Mouse (Mus musculus) midbrain, embryonic 10.5 days (tissue): Measurements from ENCODE around the gene Vgll3. TPM values are rescaled to one million over a fixed set of nuclear protein-coding genes. Genes with fewer than 3 reads are reported as not detected.

Experiments used
- DNase-seq: peaks from one replicate; pipeline ENCODE4 v3.0.0-alpha.2; 2017; ENCODE audit warnings: low spot score
- H3K27ac ChIP-seq: fragments of 300-500 bp; sonication (generic); replicated peaks from 2 replicates; pipeline ENCODE4 v1.5.1; 2016; ENCODE audit warnings: mild to moderate bottlenecking
- H3K27me3 ChIP-seq: fragments of 300-500 bp; sonication (generic); 2 replicates; pipeline ENCODE4 v1.6.1; 2016; ENCODE audit warnings: low read depth, mild to moderate bottlenecking; ENCODE audit not compliant: poor library complexity, severe bottlenecking
- H3K36me3 ChIP-seq: fragments of 300-500 bp; sonication (generic); 2 replicates; pipeline ENCODE4 v1.6.1; 2016; ENCODE audit warnings: mild to moderate bottlenecking, moderate library complexity
- H3K4me1 ChIP-seq: fragments of 300-500 bp; sonication (generic); 2 replicates; pipeline ENCODE4 v1.6.1; 2016
- H3K4me3 ChIP-seq: fragments of 300-500 bp; sonication (generic); 2 replicates; pipeline ENCODE4 v1.5.1; 2016; ENCODE audit warnings: mild to moderate bottlenecking, moderate library complexity
- H3K9me3 ChIP-seq: fragments of 300-500 bp; sonication (generic); replicated peaks from 2 replicates; pipeline ENCODE4 v1.6.1; 2016; ENCODE audit warnings: mild to moderate bottlenecking
- WGBS: fragments of 180-500 bp; shearing (Covaris S2); methylation state at CpG from one replicate; pipeline ENCODE4 v1.1.7; 2016; 5-methylcytosine and 5-hydroxymethylcytosine counted together
- polyA plus RNA-seq: library from polyadenylated mRNA; unstranded; fragments of >200 nt; fragmentation: Nextera tagmentation; extraction: Ambion mirVana; gene quantifications from 2 replicates; pipeline ENCODE4 v1.2.1, GENCODE M21; 2016

Gene Vgll3
- polyA plus RNA-seq, result 2.5 and 2.6 TPM in 2 replicates

DNA sequence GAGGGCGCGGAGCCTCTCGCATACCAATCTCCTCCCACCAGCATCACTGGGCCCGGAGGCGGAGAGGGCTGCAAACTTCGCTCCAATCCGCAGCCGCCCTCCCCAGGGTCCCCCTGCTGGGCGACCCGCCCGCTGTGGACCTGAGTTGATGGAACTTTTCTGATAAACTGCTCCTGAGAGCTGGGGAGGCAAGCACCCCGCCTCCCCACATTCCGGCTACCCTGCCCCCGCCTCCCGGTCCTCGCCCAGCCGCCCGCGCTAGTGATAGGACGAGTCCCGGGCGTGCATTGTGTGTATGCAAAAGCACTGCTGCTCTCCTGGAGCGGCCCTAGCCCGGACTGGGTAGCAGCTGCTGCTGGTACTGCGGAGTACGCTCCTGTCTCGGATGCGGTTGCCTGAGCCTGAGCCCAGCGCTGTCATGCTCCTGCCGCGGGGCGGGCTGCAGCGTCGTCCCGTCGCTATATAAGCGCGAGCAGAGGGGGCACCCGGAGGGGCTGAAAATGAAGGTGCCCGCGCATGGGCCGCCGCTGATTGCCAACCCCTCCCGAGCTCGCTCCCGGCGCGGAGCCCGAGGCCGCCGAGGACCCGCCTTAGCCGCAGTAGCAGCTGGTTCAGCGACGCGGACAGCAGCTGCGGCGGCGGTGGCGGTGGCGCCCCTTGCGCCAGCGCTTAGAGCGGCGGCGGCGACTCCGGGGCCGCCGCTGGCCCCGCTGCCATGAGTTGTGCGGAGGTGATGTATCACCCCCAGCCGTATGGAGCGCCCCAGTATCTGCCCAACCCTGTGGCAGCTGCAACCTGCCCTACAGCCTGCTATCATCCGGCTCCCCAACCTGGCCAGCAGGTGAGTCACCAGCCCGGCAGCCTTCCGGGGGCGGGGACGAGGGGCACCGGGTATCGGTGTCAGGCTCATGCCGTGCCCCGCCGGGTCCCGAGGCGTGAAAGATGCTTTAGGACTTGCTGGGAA is at the start of gene Vgll3:
TSS of gene Vgll3 (plus strand) at position 340 of the 964 bp plus-strand sequence.
- Histone ChIP-seq H3K9me3 (no peaks in the 10 kb centered on the region), H3K4me1 (peaks cover 13% of the 10 kb centered on the region), H3K27me3 (peaks cover 21% of the 10 kb centered on the region), H3K27ac (peak within 1 kb of the TSS; percentile 84), H3K36me3 (no peaks in the 10 kb centered on the region), H3K4me3 (peak within 1 kb of the TSS; percentile 70)
- under 1% methylated on average over 86 of the region's 86 CpGs for WGBS
- peak; percentile 90 for DNase-seq

DNA sequence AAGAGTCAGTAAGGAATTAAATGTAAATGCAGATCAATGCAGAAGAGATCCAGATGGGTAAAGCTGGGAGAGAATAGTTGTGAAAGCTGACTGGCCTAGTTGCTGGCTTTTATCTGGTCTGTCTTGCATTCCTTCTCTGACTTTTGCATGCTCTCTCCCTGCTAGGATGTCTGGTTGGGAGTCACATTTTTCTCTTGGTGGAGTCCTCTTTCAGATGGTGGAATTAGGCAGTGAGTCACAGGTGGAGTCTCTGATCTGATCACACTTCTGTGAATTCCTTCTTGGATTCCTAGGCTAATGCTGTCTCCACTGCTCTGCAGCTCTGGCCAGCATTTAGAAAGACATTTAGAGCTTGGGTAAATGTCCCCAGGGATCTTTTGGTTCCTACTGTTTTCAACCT is 49.1 kb upstream of the Vgll3 start:
- Histone ChIP-seq H3K9me3 (0 out of 2 replicates have a peak, but pooled peaks cover 3% of the 10 kb centered on the region), H3K36me3 (no peaks in the 10 kb centered on the region), H3K27me3 (no peaks in the 10 kb centered on the region), H3K4me3 (no peak overlapping the region), H3K27ac (no peak overlapping the region), H3K4me1 (no peaks in the 10 kb centered on the region)
- no peak for DNase-seq

DNA sequence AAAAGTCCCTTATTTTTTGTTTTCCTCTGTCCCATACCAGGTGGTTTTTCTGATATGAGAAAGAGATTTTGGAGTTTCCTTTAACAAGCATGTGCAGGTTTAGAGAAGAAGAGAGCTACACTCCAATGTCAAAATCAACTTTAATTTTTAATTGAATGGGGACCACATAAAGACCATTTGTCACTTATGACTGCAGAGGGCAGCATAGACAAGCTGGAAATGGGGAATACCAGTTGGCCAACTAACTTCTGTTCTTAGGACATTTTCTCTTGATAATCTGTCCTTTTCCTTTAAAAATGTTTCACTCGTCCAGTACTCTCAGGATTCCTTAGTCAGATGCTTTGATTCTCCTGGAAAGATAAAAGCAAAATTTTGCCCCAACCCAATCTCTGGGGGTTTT is 29.1 kb upstream of the Vgll3 start:
- no peak overlapping the region for H3K4me3 ChIP-seq
- WGBS, result 86% methylated on average over 1 of the region's 1 CpGs
- no peaks in the 10 kb centered on the region; the same call in 1 of the 2 replicates for H3K9me3 ChIP-seq
- H3K27ac ChIP-seq, result no peak overlapping the region
- H3K27me3 ChIP-seq, result no peaks in the 10 kb centered on the region
- H3K4me1 ChIP-seq, result no peaks in the 10 kb centered on the region
- H3K36me3 ChIP-seq, result no peaks in the 10 kb centered on the region
- no peak for DNase-seq

DNA sequence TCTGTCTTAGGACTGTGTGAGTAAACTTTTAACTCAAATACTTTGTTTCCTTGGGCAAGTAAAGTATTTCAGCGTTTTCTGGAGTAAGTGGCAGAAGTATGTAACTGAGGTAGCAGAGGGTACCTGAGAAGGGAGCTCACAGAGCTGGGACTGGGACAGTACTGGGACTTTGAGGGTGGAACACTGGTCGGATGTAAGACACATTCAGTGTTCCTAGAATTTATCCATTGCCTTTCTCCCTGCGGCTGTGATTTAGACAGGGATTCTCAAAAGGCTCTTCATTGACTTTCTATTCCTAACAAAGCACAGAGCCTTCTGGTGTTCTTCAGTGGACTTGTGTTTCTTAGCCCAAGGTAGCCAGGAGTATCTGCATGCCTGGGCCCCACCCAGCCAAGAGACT is 1.0 kb downstream of the Vgll3 start:
- H3K9me3 ChIP-seq, result no peaks in the 10 kb centered on the region
- peaks cover 21% of the 10 kb centered on the region for H3K27me3 ChIP-seq
- WGBS, result 20% methylated on average over 3 of the region's 3 CpGs
- H3K4me3 ChIP-seq, result peak overlapping the region; percentile 70
- no peak for DNase-seq
- H3K36me3 ChIP-seq, result no peaks in the 10 kb centered on the region
- H3K4me1 ChIP-seq, result peaks cover 13% of the 10 kb centered on the region
- no peak overlapping the region for H3K27ac ChIP-seq

DNA sequence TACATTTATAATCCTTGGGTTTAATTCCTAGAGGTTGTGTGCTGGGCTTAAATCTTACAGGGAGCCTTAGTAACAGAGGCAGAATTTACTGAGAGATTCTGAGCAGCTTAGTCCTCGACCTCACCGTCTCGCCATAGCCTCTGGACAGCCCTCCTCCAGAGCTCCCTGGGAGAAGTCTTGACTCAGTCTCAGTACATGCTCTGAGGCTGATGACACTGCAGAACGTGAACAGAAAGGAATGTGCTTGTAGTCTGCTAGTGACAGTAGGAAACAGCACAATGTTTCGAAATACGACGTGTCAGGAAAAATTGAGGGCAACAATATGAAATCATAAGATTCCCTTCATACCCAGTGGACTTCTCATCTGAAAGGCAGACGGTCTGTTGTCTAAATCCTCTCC is 3.7 kb downstream of the Vgll3 start:
- Histone ChIP-seq H3K4me1 (peaks cover 13% of the 10 kb centered on the region), H3K27ac (no peak overlapping the region), H3K36me3 (no peaks in the 10 kb centered on the region), H3K4me3 (no peak overlapping the region), H3K27me3 (peaks cover 21% of the 10 kb centered on the region), H3K9me3 (no peaks in the 10 kb centered on the region)
- no peak for DNase-seq
- 71% methylated on average over 8 of the region's 8 CpGs for WGBS

DNA sequence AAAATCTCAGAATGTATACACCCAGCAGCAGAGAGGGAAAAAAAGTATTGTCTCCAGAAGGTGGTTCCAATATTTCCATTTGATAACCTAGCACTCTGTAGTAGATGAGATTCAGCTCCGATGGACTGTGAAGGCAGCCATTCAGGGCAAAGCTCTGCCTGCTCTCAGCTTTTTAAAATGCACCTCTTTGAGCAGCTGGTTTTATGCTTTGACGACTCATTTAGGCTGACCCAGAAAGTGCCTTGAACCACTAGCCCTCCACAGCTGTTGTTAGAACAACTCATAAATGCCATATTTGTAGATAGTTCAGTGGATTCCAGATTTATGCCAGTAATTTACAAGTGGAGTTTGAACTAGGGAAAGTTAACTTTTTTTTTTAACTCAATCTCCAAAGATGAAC is 5.7 kb downstream of the Vgll3 start:
- no peak overlapping the region for H3K4me3 ChIP-seq
- H3K9me3 ChIP-seq, result no peaks in the 10 kb centered on the region
- peaks cover 18% of the 10 kb centered on the region for H3K27me3 ChIP-seq
- H3K4me1 ChIP-seq, result peaks cover 2% of the 10 kb centered on the region
- no peaks in the 10 kb centered on the region for H3K36me3 ChIP-seq
- DNase-seq, result no peak
- 47% methylated on average over 2 of the region's 2 CpGs for WGBS
- H3K27ac ChIP-seq, result no peak overlapping the region

DNA sequence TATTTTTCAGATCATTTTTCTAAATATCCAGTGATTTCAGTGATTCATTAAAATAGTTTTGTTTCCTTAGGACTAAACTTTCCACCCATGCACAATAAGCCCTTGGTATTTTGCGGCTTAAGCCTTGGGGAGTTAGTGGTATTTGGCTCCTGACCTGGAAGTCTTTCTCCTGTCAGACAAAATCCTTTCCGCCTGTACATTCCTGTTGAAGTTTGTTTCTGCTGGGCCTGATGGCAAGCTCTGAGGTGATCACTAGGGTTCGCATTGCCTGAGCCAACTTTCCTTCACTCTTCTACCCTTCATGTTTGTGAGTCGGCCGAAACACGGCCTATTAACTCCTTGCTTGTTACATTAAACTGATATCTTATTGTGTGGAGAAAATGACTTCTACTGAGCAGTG is 8.7 kb downstream of the Vgll3 start:
- H3K27ac ChIP-seq, result no peak overlapping the region
- DNase-seq, result no peak
- no peaks in the 10 kb centered on the region for H3K9me3 ChIP-seq
- H3K36me3 ChIP-seq, result no peaks in the 10 kb centered on the region
- 86% methylated on average over 6 of the region's 6 CpGs for WGBS
- H3K4me3 ChIP-seq, result no peak overlapping the region
- no peaks in the 10 kb centered on the region for H3K4me1 ChIP-seq
- no peaks in the 10 kb centered on the region for H3K27me3 ChIP-seq

DNA sequence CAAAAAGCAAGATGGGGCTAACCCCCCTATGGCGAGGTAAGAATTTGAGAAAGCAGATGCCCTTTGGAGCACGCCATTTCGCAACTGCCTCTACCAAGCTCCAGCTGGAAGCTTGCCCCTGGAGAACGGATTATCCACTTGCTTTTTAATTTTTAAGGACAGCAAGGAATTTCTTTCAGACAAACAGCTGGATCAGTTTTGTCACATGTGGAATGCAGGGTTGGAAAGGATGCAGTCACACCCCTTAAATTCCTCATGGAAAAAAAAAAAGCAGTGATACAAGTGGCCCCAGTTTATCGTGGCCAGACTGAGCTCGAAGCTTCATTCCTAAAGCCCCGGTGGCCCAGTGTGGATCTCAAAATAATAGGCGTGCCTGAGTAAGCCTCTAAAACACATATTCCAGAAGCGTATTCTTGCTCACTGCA is 13.1 kb downstream of the Vgll3 start:
- no peaks in the 10 kb centered on the region for H3K9me3 ChIP-seq
- no peak for DNase-seq
- no peak overlapping the region for H3K4me3 ChIP-seq
- no peaks in the 10 kb centered on the region for H3K27me3 ChIP-seq
- 84% methylated on average over 9 of the region's 9 CpGs for WGBS
- H3K36me3 ChIP-seq, result no peaks in the 10 kb centered on the region
- H3K27ac ChIP-seq, result no peak overlapping the region
- H3K4me1 ChIP-seq, result no peaks in the 10 kb centered on the region

DNA sequence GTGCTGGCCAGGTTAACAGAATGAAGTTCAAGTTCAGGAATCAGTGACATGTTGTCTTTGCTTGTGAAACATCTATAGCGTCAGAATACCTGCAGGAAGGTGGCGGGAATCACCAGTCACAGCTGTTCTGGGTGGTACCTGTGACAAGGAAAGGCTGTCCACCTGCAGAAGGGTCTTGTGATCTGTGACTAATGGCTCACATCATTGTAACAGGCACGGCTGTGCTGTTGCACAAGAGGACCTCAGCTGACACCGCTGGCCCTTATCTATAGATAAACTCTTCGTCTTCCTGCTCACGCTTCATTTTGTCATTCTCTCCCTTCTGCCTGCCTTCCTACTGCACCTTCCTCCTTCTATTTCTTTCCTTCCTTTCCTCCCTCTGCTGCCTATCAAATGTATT is 14.0 kb downstream of the Vgll3 start:
- Histone ChIP-seq H3K4me3 (no peak overlapping the region), H3K9me3 (no peaks in the 10 kb centered on the region), H3K27me3 (no peaks in the 10 kb centered on the region), H3K4me1 (no peaks in the 10 kb centered on the region), H3K36me3 (no peaks in the 10 kb centered on the region), H3K27ac (no peak overlapping the region)
- no peak for DNase-seq
- WGBS, result 93% methylated on average over 6 of the region's 6 CpGs

DNA sequence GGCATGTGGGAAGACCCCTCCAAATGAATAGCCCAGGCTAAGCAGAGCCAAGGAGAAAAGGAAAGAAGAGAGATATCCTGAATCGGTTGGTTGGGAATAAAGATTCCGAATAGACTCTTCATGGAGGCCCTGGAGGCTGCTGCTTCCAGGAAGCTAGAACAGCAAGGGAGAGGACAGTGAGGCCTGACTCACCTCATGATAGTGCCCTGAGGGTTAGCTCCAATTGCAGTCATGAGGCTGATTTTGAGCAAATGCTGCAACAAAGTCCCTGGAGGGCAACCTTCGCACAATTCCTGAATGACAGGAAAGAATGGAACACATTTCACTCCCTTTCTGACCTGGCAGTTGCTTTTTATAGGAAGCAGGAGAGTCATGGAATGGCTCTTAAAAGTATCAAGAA is 19.7 kb downstream of the Vgll3 start:
- no peaks in the 10 kb centered on the region for H3K36me3 ChIP-seq
- WGBS, result 84% methylated on average over 3 of the region's 3 CpGs

DNA sequence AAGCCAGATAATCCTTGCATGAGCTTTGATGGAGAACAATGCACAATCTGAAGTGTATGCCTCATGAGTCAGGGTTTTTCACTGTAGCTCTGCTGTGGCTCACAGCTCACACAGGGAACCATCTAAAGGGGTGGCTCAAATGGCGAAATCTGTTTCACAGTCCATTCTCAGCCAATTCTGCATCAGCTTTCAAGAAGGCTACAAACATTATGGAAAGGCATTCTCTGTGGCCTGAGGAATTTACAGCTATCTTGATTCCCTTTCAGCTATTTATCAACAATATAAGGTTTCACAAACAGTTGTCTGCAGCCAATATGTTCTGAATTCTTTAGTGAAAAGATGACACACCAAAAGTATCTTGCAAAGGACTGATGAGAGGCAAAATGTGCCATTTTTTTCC is 35.1 kb downstream of the Vgll3 start:
- H3K9me3 ChIP-seq, result no peaks in the 10 kb centered on the region
- no peak for DNase-seq
- H3K4me1 ChIP-seq, result no peaks in the 10 kb centered on the region
- H3K4me3 ChIP-seq, result no peak overlapping the region
- no peaks in the 10 kb centered on the region for H3K27me3 ChIP-seq
- WGBS, result 83% methylated on average over 1 of the region's 1 CpGs
- no peak overlapping the region for H3K27ac ChIP-seq
- H3K36me3 ChIP-seq, result no peaks in the 10 kb centered on the region

More for the DNA sequence above, 19.7 kb downstream of the Vgll3 start:
- no peak for DNase-seq
- H3K27me3 ChIP-seq, result no peaks in the 10 kb centered on the region
- H3K9me3 ChIP-seq, result no peaks in the 10 kb centered on the region
- no peaks in the 10 kb centered on the region for H3K4me1 ChIP-seq
- H3K27ac ChIP-seq, result no peak overlapping the region
- H3K4me3 ChIP-seq, result no peak overlapping the region

DNA sequence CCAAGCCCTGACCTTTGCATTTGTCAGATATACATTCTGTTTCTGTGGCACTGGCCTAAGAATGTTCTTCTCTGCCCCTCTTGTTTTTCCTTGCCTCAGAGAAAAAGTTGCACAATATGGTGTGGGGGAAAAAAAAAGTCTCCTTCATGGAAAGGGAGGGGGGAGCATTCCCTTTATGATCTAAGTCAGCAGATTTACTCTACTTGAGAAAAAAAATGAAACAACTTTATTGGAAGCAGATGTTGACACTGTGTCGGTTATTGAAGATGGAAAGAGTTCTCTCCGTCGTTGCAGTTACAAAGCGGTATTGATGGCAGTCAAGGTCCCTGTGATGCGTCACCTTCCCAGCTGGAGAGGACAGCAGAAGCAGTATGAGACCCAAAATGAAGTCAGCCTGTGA is 49.4 kb downstream of the Vgll3 start:
- WGBS, result 83% methylated on average over 5 of the region's 5 CpGs
- no peaks in the 10 kb centered on the region for H3K9me3 ChIP-seq
- no peaks in the 10 kb centered on the region for H3K27me3 ChIP-seq
- no peak for DNase-seq
- H3K4me1 ChIP-seq, result no peaks in the 10 kb centered on the region
- no peaks in the 10 kb centered on the region for H3K36me3 ChIP-seq
- no peak overlapping the region for H3K4me3 ChIP-seq
- H3K27ac ChIP-seq, result no peak overlapping the region

DNA sequence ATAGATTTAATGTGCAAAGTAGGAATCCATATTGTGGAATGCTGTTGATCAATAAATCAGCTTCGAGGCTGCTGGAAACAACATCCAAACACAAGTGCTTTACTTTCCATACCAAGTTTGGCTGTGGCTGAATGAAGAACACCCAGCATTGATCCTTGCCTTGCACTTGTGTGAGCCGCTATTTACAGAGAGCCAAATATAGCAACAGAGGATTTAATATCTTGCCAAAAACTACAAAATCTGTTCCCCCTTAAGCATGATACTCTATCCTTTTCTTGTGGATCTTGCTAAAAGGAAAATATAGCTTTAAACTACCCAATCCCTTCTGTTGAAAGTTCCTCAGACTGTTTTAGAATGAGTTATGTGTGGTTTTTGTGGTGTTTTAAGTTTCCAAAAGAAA is 52.9 kb downstream of the Vgll3 start:
- no peak for DNase-seq

More for the DNA sequence above, 52.9 kb downstream of the Vgll3 start:
- H3K9me3 ChIP-seq, result no peaks in the 10 kb centered on the region
- no peak overlapping the region for H3K27ac ChIP-seq
- no peaks in the 10 kb centered on the region for H3K4me1 ChIP-seq
- no peaks in the 10 kb centered on the region for H3K36me3 ChIP-seq
- H3K27me3 ChIP-seq, result no peaks in the 10 kb centered on the region
- H3K4me3 ChIP-seq, result no peak overlapping the region
- WGBS, result 87% methylated on average over 2 of the region's 2 CpGs
